Comparison of ENCODE assay signal across 8 mouse cellular contexts in genomic region chr6:52191860-52192550, GRCm38 (mm10). TPM values are rescaled to one million over a fixed set of nuclear protein-coding genes. Genes with fewer than 3 reads are reported as not detected.
DNase-seq lines count a peak whose midpoint lies in the region; ATAC-seq lines count a peak whose summit lies in the region.

No protein-coding gene starts in this region.

- WGBS in forebrain, embryonic 13.5 days, result 1% methylated on average over 43 of the region's 55 CpGs
- 1% methylated on average over 26 of the region's 55 CpGs for WGBS in limb, embryonic 13.5 days
- WGBS in midbrain, embryonic 13.5 days, result 1% methylated on average over 41 of the region's 55 CpGs

- H3K4me2 ChIP-seq in forebrain, embryonic 13.5 days, result peak overlapping the region; percentile 61
- peak overlapping the region; percentile 98 for H3K4me2 ChIP-seq in limb, embryonic 13.5 days (replicated peaks)
- peak overlapping the region; percentile 54 for H3K4me2 ChIP-seq in midbrain, embryonic 13.5 days (replicated peaks)

- peaks cover 100% of the 10 kb centered on the region for H3K27me3 ChIP-seq in forebrain, embryonic 13.5 days
- peaks cover 80% of the 10 kb centered on the region for H3K27me3 ChIP-seq in limb, embryonic 13.5 days
- H3K27me3 ChIP-seq in midbrain, embryonic 13.5 days, result peaks cover 100% of the 10 kb centered on the region

- H3K9ac ChIP-seq in forebrain, embryonic 13.5 days, result no peak overlapping the region
- peak overlapping the region; percentile 48 for H3K9ac ChIP-seq in limb, embryonic 13.5 days
- no peak overlapping the region for H3K9ac ChIP-seq in midbrain, embryonic 13.5 days (replicated peaks)

- H3K36me3 ChIP-seq in forebrain, embryonic 13.5 days (ENCODE audit: poor library complexity, severe bottlenecking), result no peaks in the 10 kb centered on the region
- H3K36me3 ChIP-seq in limb, embryonic 13.5 days, result 0 out of 2 replicates have a peak, but pooled peaks cover 3% of the 10 kb centered on the region
- H3K36me3 ChIP-seq in midbrain, embryonic 13.5 days, result no peaks in the 10 kb centered on the region

- no peak overlapping the region for H3K27ac ChIP-seq in forebrain, embryonic 13.5 days
- no peak overlapping the region for H3K27ac ChIP-seq in limb, embryonic 13.5 days
- H3K27ac ChIP-seq in midbrain, embryonic 13.5 days, result no peak overlapping the region

- H3K4me1 ChIP-seq in forebrain, embryonic 13.5 days, result peaks cover 11% of the 10 kb centered on the region
- H3K4me1 ChIP-seq in limb, embryonic 13.5 days, result peaks cover 42% of the 10 kb centered on the region
- H3K4me1 ChIP-seq in midbrain, embryonic 13.5 days (replicated peaks), result peaks cover 10% of the 10 kb centered on the region

- peak overlapping the region; percentile 36 for H3K4me3 ChIP-seq in forebrain, embryonic 13.5 days
- peak overlapping the region; percentile 52 for H3K4me3 ChIP-seq in limb, embryonic 13.5 days
- H3K4me3 ChIP-seq in midbrain, embryonic 13.5 days (replicated peaks), result peak overlapping the region; percentile 36

- peak; percentile 65 for ATAC-seq in forebrain, embryonic 13.5 days
- ATAC-seq in hematopoietic stem cell, adult 5-6 weeks (replicated peaks in 1 of 2; ENCODE audit: insufficient read depth in 1 of 2, low FRiP score in 2 of 2, low TSS enrichment in 1 of 2, low read depth in 1 of 2, poor library complexity in 2 of 2, severe bottlenecking in 2 of 2), result peak; percentile 46 to 87
- ATAC-seq in limb, embryonic 13.5 days (ENCODE audit: low FRiP score, low read depth), result peak; percentile 70
- no peak for ATAC-seq in midbrain, embryonic 13.5 days

- peak; percentile 83 for DNase-seq in A20 (ENCODE audit: low read depth, low spot score)
- DNase-seq in adrenal gland, adult 8-10 months, result peak; percentile 83
- peak; percentile 56 to 73 for DNase-seq in spleen, postnatal 14 days (ENCODE audit: low spot score in 2 of 2)
- no peak for DNase-seq in cerebellum, adult 9-11 months

- H3K9me3 ChIP-seq in forebrain, embryonic 13.5 days (replicated peaks), result no peaks in the 10 kb centered on the region
- H3K9me3 ChIP-seq in limb, embryonic 13.5 days, result no peaks in the 10 kb centered on the region
- no peaks in the 10 kb centered on the region for H3K9me3 ChIP-seq in midbrain, embryonic 13.5 days

RNA-seq across cellular contexts. Expression of gene Hoxa4, which starts 0.5 kb away (rescaled TPM):
- 1 to 10 TPM; 1.9 to 3.3 (median 2.7) TPM for total RNA-seq in adrenal gland, adult 8-10 months (2022)
- polyA plus RNA-seq in forebrain, embryonic 13.5 days (2015; fragmentation: Nextera tagmentation; extraction: Ambion mirVana), result not detected in 2 replicates
- 0.81 and 1.6 TPM in 2 replicates for total RNA-seq in hematopoietic stem cell, adult 5-6 weeks (2017)
- polyA plus RNA-seq in limb, embryonic 13.5 days (2015; fragmentation: Nextera tagmentation; extraction: Ambion mirVana), result 0.52 and 0.96 TPM in 2 replicates
- polyA plus RNA-seq in midbrain, embryonic 13.5 days (2015; fragmentation: Nextera tagmentation; extraction: Ambion mirVana), result not detected in 2 replicates

RNA-seq across cellular contexts. Expression of gene Hoxa5, which starts 12.4 kb away (rescaled TPM):
- total RNA-seq in adrenal gland, adult 8-10 months (2022), result 10 to 100 TPM; 10.8 to 15.6 (median 13.3) TPM
- not detected in 2 replicates for polyA plus RNA-seq in forebrain, embryonic 13.5 days (2015; fragmentation: Nextera tagmentation; extraction: Ambion mirVana)
- total RNA-seq in hematopoietic stem cell, adult 5-6 weeks (2017), result 9.4 and 10.6 TPM in 2 replicates
- polyA plus RNA-seq in limb, embryonic 13.5 days (2015; fragmentation: Nextera tagmentation; extraction: Ambion mirVana), result 4.8 and 5.3 TPM in 2 replicates
- polyA plus RNA-seq in midbrain, embryonic 13.5 days (2015; fragmentation: Nextera tagmentation; extraction: Ambion mirVana), result 0.08 and 0.17 TPM in 2 replicates

RNA-seq across cellular contexts. Expression of gene 5730596B20Rik, which starts 14.7 kb away (rescaled TPM):
- under 1 TPM; 0.17 to 0.77 (median 0.42) TPM for total RNA-seq in adrenal gland, adult 8-10 months (2022)
- polyA plus RNA-seq in forebrain, embryonic 13.5 days (2015; fragmentation: Nextera tagmentation; extraction: Ambion mirVana), result not detected in 2 replicates
- total RNA-seq in hematopoietic stem cell, adult 5-6 weeks (2017), result not detected in 2 replicates
- polyA plus RNA-seq in limb, embryonic 13.5 days (2015; fragmentation: Nextera tagmentation; extraction: Ambion mirVana), result 0.66 and 0.71 TPM in 2 replicates
- not detected in 2 replicates for polyA plus RNA-seq in midbrain, embryonic 13.5 days (2015; fragmentation: Nextera tagmentation; extraction: Ambion mirVana)

RNA-seq across cellular contexts. Expression of gene Hoxa6, which starts 16.5 kb away (rescaled TPM):
- total RNA-seq in adrenal gland, adult 8-10 months (2022), result 1 to 10 TPM; 3.6 to 9.5 (median 5.2) TPM
- not detected in 2 replicates for polyA plus RNA-seq in forebrain, embryonic 13.5 days (2015; fragmentation: Nextera tagmentation; extraction: Ambion mirVana)
- 3.8 and 5.8 TPM in 2 replicates for total RNA-seq in hematopoietic stem cell, adult 5-6 weeks (2017)
- 0.97 and 1.2 TPM in 2 replicates for polyA plus RNA-seq in limb, embryonic 13.5 days (2015; fragmentation: Nextera tagmentation; extraction: Ambion mirVana)
- polyA plus RNA-seq in midbrain, embryonic 13.5 days (2015; fragmentation: Nextera tagmentation; extraction: Ambion mirVana), result not detected in 2 replicates

RNA-seq across cellular contexts. Expression of gene Hoxa3, which starts 21.1 kb away (rescaled TPM):
- total RNA-seq in adrenal gland, adult 8-10 months (2022), result 1 to 10 TPM; 2.9 to 9.8 (median 6.8) TPM
- polyA plus RNA-seq in forebrain, embryonic 13.5 days (2015; fragmentation: Nextera tagmentation; extraction: Ambion mirVana), result not detected in 2 replicates
- total RNA-seq in hematopoietic stem cell, adult 5-6 weeks (2017), result 3.7 and 6.3 TPM in 2 replicates
- polyA plus RNA-seq in limb, embryonic 13.5 days (2015; fragmentation: Nextera tagmentation; extraction: Ambion mirVana), result 5.9 and 6.3 TPM in 2 replicates
- polyA plus RNA-seq in midbrain, embryonic 13.5 days (2015; fragmentation: Nextera tagmentation; extraction: Ambion mirVana), result not detected in 2 replicates
